Mouse (Mus musculus) G1E-ER4 (cell line): ENCODE results near the gene Efhd1. TPM values are rescaled to one million over a fixed set of nuclear protein-coding genes. Genes with fewer than 3 reads are reported as not detected.

Source experiments
- GATA1 ChIP-seq: IDR thresholded peaks from one replicate; pipeline ENCODE4 v1.8.0; 2012; ENCODE audit warnings: low read length, inconsistent platforms
- polyA plus RNA-seq: library from polyadenylated mRNA; stranded (reverse); fragments of >175 nt; gene quantifications from 2 replicates; pipeline ENCODE4 v1.2.3, GENCODE M21; 2012

Efhd1 gene
- polyA plus RNA-seq, 1 experiment, result 0.04 TPM

GRCm38 (mm10) chr1:87258484-87258883 lies 5.7 kb upstream of the Efhd1 start:
- TF ChIP-seq GATA1, result no peak

GRCm38 (mm10) chr1:87259316-87259715 lies 4.8 kb upstream of the Efhd1 start:
- TF ChIP-seq GATA1, result no peak

GRCm38 (mm10) chr1:87263257-87263656 lies 906 bp upstream of the Efhd1 start:
- no peak for TF ChIP-seq GATA1

GRCm38 (mm10) chr1:87263796-87264133 lies 398 bp upstream of the Efhd1 start:
- no peak for TF ChIP-seq GATA1

GRCm38 (mm10) chr1:87265200-87265599 lies 1.0 kb downstream of the Efhd1 start:
- TF ChIP-seq GATA1, result no peak

- no peak for TF ChIP-seq GATA1
These were observed 2.3 kb downstream of the Efhd1 start for GRCm38 (mm10) chr1:87266296-87267090.

- TF ChIP-seq GATA1, result no peak
These were observed 6.0 kb downstream of the Efhd1 start for GRCm38 (mm10) chr1:87270204-87270603.

- TF ChIP-seq GATA1, result no peak
These were observed 6.7 kb downstream of the Efhd1 start for GRCm38 (mm10) chr1:87270641-87271467.

- TF ChIP-seq GATA1, result no peak
These were observed 7.4 kb downstream of the Efhd1 start for GRCm38 (mm10) chr1:87271596-87271995.

GRCm38 (mm10) chr1:87272462-87272861 lies 8.3 kb downstream of the Efhd1 start:
- TF ChIP-seq GATA1, result no peak

GRCm38 (mm10) chr1:87273514-87273942 lies 9.4 kb downstream of the Efhd1 start:
- TF ChIP-seq GATA1, result no peak

GRCm38 (mm10) chr1:87274134-87274533 lies 10.0 kb downstream of the Efhd1 start:
- no peak for TF ChIP-seq GATA1

- no peak for TF ChIP-seq GATA1
These were observed 11.0 kb downstream of the Efhd1 start for GRCm38 (mm10) chr1:87275151-87275550.

GRCm38 (mm10) chr1:87276056-87276455 lies 11.9 kb downstream of the Efhd1 start:
- TF ChIP-seq GATA1, result no peak

GRCm38 (mm10) chr1:87280281-87280680 lies 16.1 kb downstream of the Efhd1 start:
- TF ChIP-seq GATA1, result no peak

- TF ChIP-seq GATA1, result no peak
These were observed 17.6 kb downstream of the Efhd1 start for GRCm38 (mm10) chr1:87281599-87282412.

GRCm38 (mm10) chr1:87282413-87282788 lies 18.2 kb downstream of the Efhd1 start:
- no peak for TF ChIP-seq GATA1
